ENCODE assay signal across 22 mouse cellular contexts in genomic region chr12:99765979-99766378, GRCm38 (mm10).
A peak's percentile ranks its signal among the peaks of the same experiment; 100 is the strongest.
DNase-seq lines count a peak whose midpoint lies in the region; ATAC-seq and TF ChIP-seq lines count a peak whose summit lies in the region.
"Had no signal": no experiment of that assay in that cellular context is flagged by ENCODE, and none has a peak within 500 bp of the region (broad histone marks: within the 10 kb centered on the region; RNA-seq: fewer than 3 reads in every experiment).

No protein-coding gene starts in this region.

- H3K4me1 ChIP-seq in E14TG2a.4 (replicated peaks; ENCODE audit: low read depth, low read length), result peaks cover 39% of the 10 kb centered on the region
- no peaks in the 10 kb centered on the region for H3K4me1 ChIP-seq in ES-Bruce4 (ENCODE audit: control insufficient read depth, insufficient read depth, low read length)
- peaks cover 0 to 8% of the 10 kb centered on the region in 2 experiments; a peak in 1 of 4 replicates for H3K4me1 ChIP-seq in ES-E14 (ENCODE audit: control insufficient read depth in 2 of 2, insufficient read depth in 2 of 2, low read length in 2 of 2, poor library complexity in 1 of 2)
- H3K4me1 ChIP-seq in liver, embryonic 12.5 days, result no peaks in the 10 kb centered on the region
- H3K4me1 ChIP-seq: embryonic facial prominence, embryonic 10.5 days; embryonic facial prominence, embryonic 12.5 days; forebrain, embryonic 13.5 days; forebrain, embryonic 15.5 days had no signal

- 79% methylated on average over 6 of the region's 6 CpGs for WGBS in liver, embryonic 12.5 days (ENCODE audit: insufficient replicate concordance)

- peaks cover 29% of the 10 kb centered on the region for H3K9me3 ChIP-seq in E14TG2a.4 (ENCODE audit: low read length)
- H3K9me3 ChIP-seq in ES-Bruce4 (replicated peaks; ENCODE audit: control insufficient read depth, insufficient read depth, low read length, poor library complexity, severe bottlenecking), result no peaks in the 10 kb centered on the region
- H3K9me3 ChIP-seq in ES-E14 (ENCODE audit: control insufficient read depth, insufficient read depth, low read depth, low read length), result no peaks in the 10 kb centered on the region
- no peaks in the 10 kb centered on the region for H3K9me3 ChIP-seq in liver, embryonic 12.5 days (replicated peaks)
- H3K9me3 ChIP-seq: embryonic facial prominence, embryonic 10.5 days; embryonic facial prominence, embryonic 12.5 days; forebrain, embryonic 13.5 days; forebrain, embryonic 15.5 days had no signal

- TF ChIP-seq EP300 in ES-Bruce4 (IDR thresholded peaks at IDR 0.05; ENCODE audit: insufficient read depth, low read depth, low read length), result 0 out of 2 replicates have a peak, but pooled peaks have one; percentile 28

- no peak for DNase-seq in ES-E14 (ENCODE audit: low read depth, low spot score)
- DNase-seq in ZHBTc4 (ENCODE audit: low read depth, low spot score), result peak; percentile 18
- DNase-seq in left cerebral cortex, postnatal 14 days (ENCODE audit: low spot score in 2 of 2), result no peak
- no peak for DNase-seq in gastrocnemius, postnatal 4 days (ENCODE audit: low spot score in 2 of 2)
- DNase-seq: adrenal gland, adult 8-10 months; adrenal gland, postnatal 14 days; adrenal gland, postnatal 36 days; cerebellum, adult 11-12 months; cerebellum, adult 2 months; cerebellum, adult 9-10 months; cerebellum, postnatal 10 days; cerebellum, postnatal 25 days; forebrain, postnatal 0 days had no signal

- no peak for ATAC-seq in liver, embryonic 12.5 days
- ATAC-seq: activated CD4-positive, CD25-positive, alpha-beta regulatory T cell, adult 4 months; forebrain, embryonic 13.5 days; forebrain, embryonic 15.5 days; forebrain, postnatal 0 days; Patski had no signal

- no peaks in the 10 kb centered on the region for H3K27me3 ChIP-seq in E14TG2a.4 (ENCODE audit: insufficient read depth, low read length)
- H3K27me3 ChIP-seq in ES-Bruce4 (ENCODE audit: control insufficient read depth, insufficient read depth, low read length, poor library complexity, severe bottlenecking), result no peaks in the 10 kb centered on the region
- H3K27me3 ChIP-seq in liver, embryonic 12.5 days (replicated peaks), result no peaks in the 10 kb centered on the region
- H3K27me3 ChIP-seq: embryonic facial prominence, embryonic 12.5 days; forebrain, embryonic 13.5 days; forebrain, embryonic 15.5 days; Patski had no signal

- H3K36me3 ChIP-seq in E14TG2a.4 (ENCODE audit: insufficient read depth, low read length) (no peaks in the 10 kb centered on the region), ES-Bruce4 (ENCODE audit: control insufficient read depth, insufficient read depth, low read length, poor library complexity, severe bottlenecking) (no peaks in the 10 kb centered on the region), ES-E14 (ENCODE audit: control insufficient read depth, insufficient read depth, low read length, poor library complexity, severe bottlenecking) (no peaks in the 10 kb centered on the region)
- no peaks in the 10 kb centered on the region for H3K36me3 ChIP-seq in liver, embryonic 12.5 days
- H3K36me3 ChIP-seq: embryonic facial prominence, embryonic 10.5 days; embryonic facial prominence, embryonic 12.5 days; forebrain, embryonic 15.5 days had no signal

- no peak for TF ChIP-seq POLR2A in ES-Bruce4 (IDR thresholded peaks at IDR 0.05; ENCODE audit: insufficient read depth, low read length)

- H3K4me2 ChIP-seq in liver, embryonic 12.5 days, result no peak overlapping the region
- H3K4me2 ChIP-seq: embryonic facial prominence, embryonic 12.5 days; forebrain, embryonic 13.5 days; forebrain, embryonic 15.5 days had no signal

- no peak for TF ChIP-seq CTCF in E14TG2a.4 (conservative IDR thresholded peaks at IDR 0.05; ENCODE audit: low read length)
- TF ChIP-seq CTCF in ES-Bruce4 (IDR thresholded peaks at IDR 0.05; ENCODE audit: low read depth, low read length), result no peak

- intact Hi-C loops in left cerebral cortex, postnatal 14 days (cut with DNase I), result no loop called here

- peak overlapping the region; percentile 13; the same call in 1 of the 2 replicates for H3K4me3 ChIP-seq in E14TG2a.4 (replicated peaks; ENCODE audit: low read length)
- H3K4me3 ChIP-seq in ES-Bruce4 (ENCODE audit: low read depth, low read length), result peak overlapping the region; percentile 5
- no peak overlapping the region for H3K4me3 ChIP-seq in ES-E14 (ENCODE audit: insufficient read depth in 1 of 2, low read depth in 1 of 2, low read length in 2 of 2, poor library complexity in 1 of 2, severe bottlenecking in 1 of 2)
- no peak overlapping the region for H3K4me3 ChIP-seq in liver, embryonic 12.5 days
- H3K4me3 ChIP-seq: embryonic facial prominence, embryonic 10.5 days; embryonic facial prominence, embryonic 12.5 days; forebrain, embryonic 13.5 days; forebrain, embryonic 15.5 days had no signal

- in situ Hi-C loops in ES-E14 (cut with MboI; ENCODE audit: low sequenced_read_pairs in 2 of 2, unreplicated experiment in 2 of 2), result no loop called here

- peak overlapping the region; percentile 75 for H3K27ac ChIP-seq in ES-Bruce4 (ENCODE audit: insufficient read depth, low read length)
- H3K27ac ChIP-seq in ES-E14 (ENCODE audit: insufficient read depth, low read depth, low read length, poor library complexity, severe bottlenecking), result no peak overlapping the region
- no peak overlapping the region for H3K27ac ChIP-seq in liver, embryonic 12.5 days
- H3K27ac ChIP-seq: embryonic facial prominence, embryonic 10.5 days; embryonic facial prominence, embryonic 12.5 days; forebrain, embryonic 13.5 days; forebrain, embryonic 15.5 days had no signal

- H3K9ac ChIP-seq in ES-Bruce4 (ENCODE audit: low read depth, poor library complexity, severe bottlenecking) (no peak overlapping the region), ES-E14 (ENCODE audit: insufficient read depth, low read depth, low read length, poor library complexity, severe bottlenecking) (no peak overlapping the region)
- H3K9ac ChIP-seq in liver, embryonic 12.5 days, result no peak overlapping the region
- H3K9ac ChIP-seq: embryonic facial prominence, embryonic 12.5 days; forebrain, embryonic 13.5 days; forebrain, embryonic 15.5 days; forebrain, postnatal 0 days had no signal

TF ChIP-seq in ES-E14, 5 proteins besides CTCF, POLR2A, EP300 and RAD21:
- peak; percentile 77 for TF ChIP-seq MAFK (IDR thresholded peaks at IDR 0.05; ENCODE audit: insufficient read depth, low read depth, low read length)
- no peak for TF ChIP-seq ZNF384 (IDR thresholded peaks at IDR 0.05; ENCODE audit: low read depth, low read length)
- no peak for TF ChIP-seq CHD2 (IDR thresholded peaks at IDR 0.05; ENCODE audit: low read depth, low read length)
- no peak for TF ChIP-seq HCFC1 (IDR thresholded peaks at IDR 0.05; ENCODE audit: borderline replicate concordance, insufficient read depth, low read length)

Comparison
In these comparisons a context has a peak if more than half of its experiments do, and no peak if none do; other contexts are left out.
1. H3K4me3 ChIP-seq: peak in E14TG2a.4 (single experiment) and ES-Bruce4 (single experiment); none in ES-E14 (0 of 2) and liver, embryonic 12.5 days (single experiment).